Mouse (Mus musculus) mouse embryonic stem cell (cell line): Measurements from ENCODE around the gene Map3k1.

Source experiments
- in situ Hi-C, 2 experiments: fragments of 300-500 bp; cut with MboI; formaldehyde crosslinking; loops; 1 replicate in 1 of 2; 3 replicates in 1 of 2; pipeline ENCODE4 v1.14.3; 2019 to 2020; ENCODE audit warnings: low sequenced_read_pairs in 2 of 2, low pct_unique_long_range_greater_than_20kb in 1 of 2, mixed read lengths in 1 of 2; ENCODE audit not compliant: unreplicated experiment in 1 of 2

Gene Map3k1

DNA sequence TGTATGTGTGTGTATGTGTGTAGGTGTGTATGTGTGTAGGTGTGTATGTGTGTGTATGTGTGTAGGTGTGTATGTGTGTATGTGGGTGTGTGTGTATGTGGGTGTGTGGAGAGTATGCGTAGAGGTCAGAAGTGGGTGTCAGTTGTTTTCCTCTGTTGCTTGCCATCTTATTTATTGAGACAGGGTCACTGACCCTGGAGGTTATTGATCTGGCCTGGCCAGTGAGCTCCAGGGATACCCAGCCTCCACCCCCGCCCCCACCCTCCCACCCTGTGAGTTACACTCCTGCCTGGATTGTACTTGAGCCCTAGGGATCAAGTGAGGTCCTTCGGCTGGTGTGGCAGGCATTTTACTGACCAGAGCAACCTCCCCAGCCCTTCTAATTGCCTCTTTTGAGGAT, 7.6 kb upstream of the Map3k1 start:
- in situ Hi-C loops: no loop called here

- in situ Hi-C loops: no loop called here
These were observed 6.7 kb upstream of the Map3k1 start for GRCm38 (mm10) chr13:111815486-111815885.

DNA sequence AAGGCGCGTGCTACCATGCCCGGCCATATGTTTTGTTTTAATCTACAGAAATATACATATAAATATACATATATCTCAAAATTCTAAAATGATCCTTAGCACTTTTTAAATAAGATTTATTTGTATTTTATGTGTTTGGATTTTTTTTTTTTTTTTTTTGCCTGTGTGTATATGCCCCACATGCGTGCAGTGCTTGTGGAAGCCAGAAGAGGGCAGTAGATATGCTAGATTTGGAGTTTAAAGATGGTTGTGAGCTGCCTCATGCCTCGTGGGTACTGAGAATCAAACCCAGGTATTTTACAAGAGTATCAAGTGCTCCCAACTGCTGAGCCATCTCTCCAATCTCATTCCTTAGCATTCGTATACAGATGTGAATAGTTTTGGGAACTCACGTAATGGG, 6.2 kb upstream of the Map3k1 start:
- in situ Hi-C loops: no loop called here

- in situ Hi-C loops: no loop called here
These were observed 3.9 kb upstream of the Map3k1 start for GRCm38 (mm10) chr13:111812647-111813046.

- in situ Hi-C loops: no loop called here
These were observed 2.3 kb upstream of the Map3k1 start for GRCm38 (mm10) chr13:111810998-111811628.

- in situ Hi-C loops: no loop called here
These were observed 854 bp upstream of the Map3k1 start for GRCm38 (mm10) chr13:111809466-111810228.

DNA sequence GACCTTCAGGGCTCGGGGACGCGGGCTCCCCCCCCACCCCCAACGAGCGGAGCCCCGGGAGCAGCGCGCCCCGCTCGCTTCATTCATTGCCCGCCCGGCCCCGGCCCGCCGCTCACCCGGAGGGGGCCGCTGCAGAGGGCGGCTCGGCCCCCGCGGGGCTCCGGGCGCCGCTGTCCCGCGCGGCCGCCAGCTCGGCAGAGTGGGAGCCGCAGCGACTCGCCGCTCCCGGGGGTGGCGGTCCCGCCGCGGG, 481 bp downstream of the Map3k1 start:
- in situ Hi-C loops: no loop called here

DNA sequence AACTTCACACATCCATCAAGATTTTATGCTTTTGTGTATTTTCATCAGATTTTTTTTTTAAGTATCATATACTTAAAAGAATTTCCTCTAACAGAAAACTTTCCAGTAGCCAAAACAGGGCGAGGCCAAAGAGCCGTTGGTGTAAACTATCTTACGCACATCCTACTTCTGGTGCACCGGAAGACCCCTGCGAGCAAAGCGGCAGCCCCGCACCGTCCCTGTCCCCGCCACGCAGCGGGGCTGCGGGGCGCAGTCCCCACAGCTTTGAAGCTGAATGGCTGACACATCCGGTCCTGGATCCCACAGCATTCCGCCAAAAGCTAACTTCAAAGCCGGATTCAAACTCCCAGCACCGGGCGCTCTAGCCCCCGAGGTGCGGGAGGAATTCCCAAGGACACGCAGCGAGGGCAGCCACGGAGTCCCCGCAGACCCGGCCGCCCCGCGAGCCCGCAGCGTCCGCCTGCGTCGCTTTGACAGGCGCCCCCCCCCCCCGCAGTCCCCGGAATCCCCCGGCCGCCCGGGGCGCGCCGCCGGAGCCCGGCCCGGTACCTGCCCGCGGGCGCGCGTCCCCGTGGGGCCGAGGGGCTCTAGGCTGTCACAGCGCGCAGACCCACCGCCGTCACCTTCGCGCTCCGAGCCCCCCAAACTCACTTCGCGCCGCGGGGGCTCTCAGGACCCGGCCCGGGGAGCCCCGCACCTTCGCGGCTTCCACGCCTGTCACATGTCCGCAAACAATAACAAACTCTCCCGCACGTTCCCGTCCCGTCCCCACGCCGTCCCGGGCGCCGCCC, 1.0 kb downstream of the Map3k1 start:
- in situ Hi-C loops: no loop called here

DNA sequence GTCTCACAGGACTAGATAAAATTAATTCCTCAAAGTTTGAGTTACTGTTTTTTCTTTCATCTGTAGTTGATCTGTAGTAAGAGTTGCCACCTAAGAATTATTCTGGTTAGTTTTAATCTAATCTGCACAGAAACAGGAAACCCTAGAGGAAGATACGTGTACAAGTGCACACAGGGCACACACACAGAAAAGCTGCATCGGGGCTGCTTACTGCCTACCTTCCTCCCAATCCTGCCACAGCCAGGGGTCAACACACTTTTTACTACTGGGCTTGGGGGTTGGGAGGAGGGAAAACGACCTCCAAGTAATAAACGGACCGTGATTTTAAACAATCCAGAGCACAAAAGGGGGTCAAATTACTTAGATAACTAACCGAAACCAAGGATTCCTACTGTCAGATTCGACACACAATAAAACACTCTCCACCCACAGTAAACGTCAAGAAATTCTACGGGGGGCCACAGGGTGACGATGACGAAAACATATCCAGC, 1.6 kb downstream of the Map3k1 start:
- in situ Hi-C loops: no loop called here

- in situ Hi-C loops: no loop called here
These were observed 2.8 kb downstream of the Map3k1 start for GRCm38 (mm10) chr13:111805738-111806722.

DNA sequence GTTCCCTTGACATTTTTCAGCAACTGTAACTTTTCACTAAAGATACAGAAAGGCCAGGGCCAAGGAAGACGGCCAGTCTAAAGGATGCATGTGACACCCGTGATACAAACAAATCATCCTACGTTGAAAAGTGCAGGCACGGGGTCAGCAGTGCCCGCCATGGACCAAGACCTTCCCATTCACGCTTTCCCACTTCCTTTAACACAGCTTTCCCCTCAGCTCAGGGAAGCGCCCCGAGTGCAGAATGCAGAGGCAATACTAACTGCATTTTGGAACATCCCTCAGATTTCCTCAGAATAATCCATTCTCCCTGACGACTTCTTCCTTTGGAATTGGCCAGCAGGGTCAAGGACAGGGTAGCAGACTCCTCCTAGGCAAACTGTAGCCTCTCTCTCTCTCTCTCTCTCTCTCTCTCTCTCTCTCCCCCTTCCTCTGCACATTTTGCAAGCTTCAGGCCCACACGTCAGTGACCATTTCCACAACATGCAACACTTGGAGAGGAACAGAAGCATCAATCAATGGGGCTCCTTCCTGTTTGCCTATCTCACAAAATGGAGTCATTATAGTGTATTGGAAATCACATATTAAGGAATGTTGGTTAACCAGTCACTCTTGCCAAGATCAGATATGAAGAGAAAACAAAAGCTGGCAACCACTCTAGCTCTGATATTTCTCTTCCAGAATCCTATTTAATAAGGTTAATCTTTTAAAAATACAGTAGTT, 3.7 kb downstream of the Map3k1 start:
- in situ Hi-C loops: no loop called here

- in situ Hi-C loops: no loop called here
These were observed 4.6 kb downstream of the Map3k1 start for GRCm38 (mm10) chr13:111804189-111804588.

DNA sequence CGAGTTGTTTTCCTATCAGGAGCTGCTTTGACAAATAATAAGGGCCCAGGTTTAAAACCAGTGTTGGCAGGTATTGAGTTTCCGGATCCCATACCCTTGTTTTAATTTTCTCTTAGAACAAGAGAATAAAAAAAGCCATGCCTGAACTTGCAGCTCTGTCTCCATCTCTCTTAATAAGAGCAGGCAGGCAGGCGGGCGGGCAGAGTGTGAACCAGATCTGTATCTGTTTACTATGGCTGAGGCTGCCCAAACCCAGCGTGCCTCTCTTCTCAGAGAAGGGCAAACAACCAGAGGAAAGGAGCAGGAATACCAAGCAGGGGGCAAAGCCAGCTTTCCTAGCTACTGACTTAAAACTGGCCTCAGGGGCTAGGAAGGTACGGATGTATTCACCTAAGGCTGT, 5.3 kb downstream of the Map3k1 start:
- in situ Hi-C loops: no loop called here

GRCm38 (mm10) chr13:111802900-111803299, 5.9 kb downstream of the Map3k1 start:
- in situ Hi-C loops: no loop called here

DNA sequence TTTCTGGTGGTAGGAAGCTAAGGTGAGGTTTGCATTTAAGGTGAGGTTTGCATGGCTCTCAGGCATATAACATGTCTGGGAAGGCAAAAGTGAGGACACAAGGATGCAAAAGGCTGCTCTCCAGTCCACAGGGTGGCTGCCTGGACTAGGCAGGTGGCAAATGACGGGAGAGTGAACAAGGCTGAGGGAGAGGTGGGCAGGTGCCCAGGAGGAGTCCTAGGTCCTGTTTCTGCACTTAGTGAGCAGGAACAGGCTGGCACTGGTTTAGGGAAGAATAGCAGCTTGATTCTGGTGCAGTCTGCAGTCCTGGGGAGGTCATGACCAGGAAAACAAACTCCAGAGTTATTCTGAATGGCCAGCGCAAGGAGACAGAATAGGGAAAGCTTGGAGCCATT, 6.5 kb downstream of the Map3k1 start:
- in situ Hi-C loops: no loop called here

- in situ Hi-C loops: no loop called here
These were observed 7.0 kb downstream of the Map3k1 start for GRCm38 (mm10) chr13:111801662-111802270.

DNA sequence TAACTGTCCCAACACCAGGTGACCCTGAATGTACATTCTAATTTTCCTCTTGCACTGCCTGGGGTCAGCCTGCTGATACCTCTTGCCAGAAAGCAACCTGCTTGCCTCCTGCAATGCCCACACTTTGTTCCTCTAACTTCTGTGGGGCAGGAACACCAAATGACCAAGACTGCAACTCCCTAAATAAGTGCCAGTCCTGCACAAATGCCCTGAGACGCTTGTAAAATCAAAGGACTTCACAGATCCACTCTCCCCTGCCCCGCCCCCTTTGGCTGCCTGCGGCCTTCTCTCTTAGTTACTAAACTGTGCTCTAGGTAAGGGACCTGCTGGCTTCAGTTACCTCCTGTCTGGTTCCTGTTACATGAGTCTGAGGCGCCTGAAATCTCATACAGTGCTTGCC, 7.9 kb downstream of the Map3k1 start:
- in situ Hi-C loops: no loop called here
